Mouse (Mus musculus) bone marrow, adult 2 months (tissue): ENCODE results near the gene Gps2.

Experiments
- CTCF ChIP-seq: fragments of 200-500 bp; IDR thresholded peaks from 2 replicates; pipeline ENCODE4 v1.5.1; 2011; ENCODE audit warnings: low read length, control low read depth; ENCODE audit not compliant: control insufficient read depth, insufficient read depth
- POLR2A ChIP-seq: fragments of 200-500 bp; IDR thresholded peaks from 2 replicates; pipeline ENCODE4 v1.6.1; 2011; ENCODE audit warnings: low read depth, mild to moderate bottlenecking, control low read depth, low read length, borderline replicate concordance; ENCODE audit not compliant: control insufficient read depth

DNA sequence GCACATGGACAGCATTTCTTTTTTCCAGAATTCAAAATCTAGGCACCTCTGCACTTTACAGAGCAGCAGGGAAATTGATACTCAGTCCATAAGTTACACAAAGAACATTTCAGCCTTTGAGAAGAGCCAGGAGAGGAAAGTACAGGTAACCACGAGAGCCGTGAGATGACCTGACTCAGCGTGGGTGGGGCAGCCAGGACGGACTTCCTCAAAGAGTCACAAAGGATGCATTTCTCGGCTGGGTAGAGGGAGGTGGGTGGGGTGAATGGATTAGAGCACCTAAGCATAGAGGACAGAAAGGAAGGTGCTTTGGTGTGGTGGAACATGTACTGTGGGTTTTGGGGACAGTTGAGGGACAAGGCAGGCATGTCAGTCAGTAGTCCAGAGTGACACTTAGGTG is 48.2 kb downstream of the Gps2 start:
- TF ChIP-seq POLR2A: no peak
- no peak for TF ChIP-seq CTCF
